Mouse (Mus musculus) gastrocnemius, postnatal 10 days (tissue): ENCODE results near the gene Prox2. TPM values are rescaled to one million over a fixed set of nuclear protein-coding genes. Genes with fewer than 3 reads are reported as not detected.
"Not testable (repeated sequence)": the region's sequence is repeated elsewhere in the genome, so short reads cannot be mapped to it uniquely, and the experiment has no call there.

Experiments used
- DNase-seq: peaks from one replicate; pipeline ENCODE4 v3.0.0; 2021; ENCODE audit warnings: mixed read lengths
- long read RNA-seq, 2 experiments: library from polyadenylated mRNA; stranded (forward); transcript quantifications; one replicate each; pipeline ENCODE4 v2.0.0; 2021
- total RNA-seq, 2 experiments: library from RNA; stranded (reverse); gene quantifications; 2 replicates each; pipeline ENCODE4 v1.2.3; 2021

Gene Prox2
- total RNA-seq: 1 to 10 TPM; 2.6 to 2.9 TPM
- long read RNA-seq, experiment 1, partial matches to known transcripts: 0 of 1 reads
- long read RNA-seq, experiment 1, other reads (novel, unspliced or antisense): 1 of 1 reads
- long read RNA-seq, experiment 2, partial matches to known transcripts: 1 of 3 reads
- long read RNA-seq, experiment 2, other reads (novel, unspliced or antisense): 2 of 3 reads

DNA sequence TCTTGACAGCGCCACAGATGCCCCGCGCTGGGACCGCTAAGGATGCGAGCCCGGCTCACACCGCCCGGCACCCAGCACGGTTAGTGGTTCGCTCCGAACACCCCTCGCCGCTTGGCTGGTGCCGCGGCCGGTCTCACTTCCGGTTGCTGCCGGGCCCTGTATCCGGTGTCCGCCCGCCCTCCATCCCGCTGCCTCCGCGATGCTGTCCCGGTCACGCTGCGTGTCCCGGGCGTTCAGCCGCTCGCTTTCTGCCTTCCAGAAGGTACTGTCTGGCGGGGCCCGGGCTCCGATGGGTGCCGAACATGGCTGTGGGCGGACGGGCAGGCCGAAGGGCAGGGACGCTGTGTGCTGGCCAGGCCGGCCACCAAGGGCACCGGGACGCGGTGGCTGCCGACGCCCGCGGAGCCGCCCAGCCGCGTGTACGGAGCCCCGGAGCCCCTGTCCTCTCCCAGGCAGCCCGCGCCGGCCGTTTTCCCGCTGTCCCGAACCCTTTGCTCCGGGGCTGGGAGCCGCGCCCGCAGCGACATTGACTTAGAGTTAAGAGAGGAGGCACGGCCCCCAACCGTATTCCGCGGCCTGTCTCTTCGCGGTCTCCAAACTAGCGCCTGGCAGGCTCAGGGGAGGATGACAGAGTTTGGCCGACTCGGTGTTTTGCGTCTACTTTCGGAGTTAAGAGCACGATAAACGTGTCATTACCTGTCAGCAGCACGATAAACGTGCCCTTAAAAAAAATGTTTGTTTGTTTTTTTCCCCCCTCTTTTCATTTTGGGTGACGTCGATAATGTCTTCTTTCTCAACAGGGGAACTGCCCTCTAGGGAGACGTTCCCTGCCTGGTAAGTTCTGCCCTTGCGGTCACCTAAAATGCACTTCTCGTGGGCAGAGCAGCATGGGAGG is at the start of gene Prox2, which contains the start of gene Dlst:
TSS of gene Prox2 (minus strand) at position 62 of the 895 bp plus-strand sequence.
TSS of gene Dlst (plus strand) at position 136 of the 895 bp plus-strand sequence.
- peak; percentile 89 for DNase-seq

DNA sequence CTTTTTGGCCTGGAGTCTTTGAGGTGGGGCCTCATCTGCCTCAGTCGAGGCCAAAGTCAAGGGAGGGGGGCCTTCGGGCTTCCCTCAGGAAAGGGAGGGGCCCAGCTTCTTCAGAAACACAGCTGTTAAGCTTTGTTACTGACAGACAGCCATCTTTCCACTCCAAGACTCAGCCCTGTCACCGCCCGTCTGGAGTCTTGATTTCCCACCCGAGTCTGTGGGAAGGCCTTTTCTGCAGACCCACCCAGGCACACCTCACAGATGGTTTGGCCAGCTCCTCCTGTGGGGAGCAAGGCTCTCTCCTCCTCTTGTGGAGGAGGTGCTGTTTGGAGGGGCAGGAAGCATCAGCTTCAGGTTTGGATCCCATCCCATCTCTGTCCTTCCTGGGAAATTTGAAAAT is 49.0 kb upstream of the Prox2 start:
- no peak for DNase-seq

DNA sequence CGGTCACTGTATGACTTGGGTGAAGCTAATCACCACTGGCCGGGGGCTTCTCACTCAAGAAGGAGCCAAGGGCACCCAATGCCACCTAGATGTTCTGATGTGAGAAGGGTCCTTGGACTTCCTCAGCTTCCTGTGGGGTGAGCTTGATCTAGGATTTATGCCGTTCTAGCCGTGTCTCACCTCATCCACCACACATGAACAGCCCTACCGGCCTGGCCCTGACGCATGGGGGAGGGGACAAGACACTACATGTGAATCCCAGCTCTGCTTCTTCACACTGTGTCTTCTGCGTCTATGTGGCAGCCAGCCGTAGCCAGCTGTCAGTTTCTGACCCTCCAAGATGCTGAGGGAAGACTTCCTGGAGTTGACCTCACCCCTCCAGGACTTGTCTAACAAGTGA is 48.2 kb upstream of the Prox2 start:
- DNase-seq: no peak

GRCm38 (mm10) chr12:85157797-85158460 is 47.4 kb upstream of the Prox2 start:
- no peak for DNase-seq

GRCm38 (mm10) chr12:85156324-85156723 is 45.8 kb upstream of the Prox2 start:
- DNase-seq: no peak

- no peak for DNase-seq
These were observed 42.5 kb upstream of the Prox2 start for GRCm38 (mm10) chr12:85153011-85153410.

- no peak for DNase-seq
These were observed 40.6 kb upstream of the Prox2 start, which contains the start of gene Rps6kl1 for GRCm38 (mm10) chr12:85151002-85151774. Gene Rps6kl1 (minus strand): TSS chr12:85151264.

- no peak for DNase-seq
These were observed 39.9 kb upstream of the Prox2 start for GRCm38 (mm10) chr12:85150321-85151001.

DNA sequence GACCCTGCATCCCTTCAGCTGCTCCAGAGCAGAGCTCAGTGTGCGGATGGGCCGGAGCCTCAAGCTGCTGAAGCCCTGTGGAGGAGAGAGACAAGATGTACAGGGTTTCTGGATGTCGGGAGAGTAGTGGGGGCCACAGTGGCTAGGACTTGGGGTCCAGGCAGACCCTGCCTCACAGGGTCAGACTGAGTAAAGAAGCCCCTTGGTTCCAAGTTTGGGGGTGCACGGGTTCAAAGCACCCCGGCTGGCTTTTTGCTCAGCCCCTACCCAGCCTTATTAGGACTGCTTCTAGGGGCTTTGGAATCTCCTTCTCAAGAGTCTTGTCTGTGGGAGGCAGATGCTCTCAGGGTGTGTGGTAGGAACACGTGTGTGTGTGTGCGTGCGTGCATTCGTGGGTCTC is 36.3 kb upstream of the Prox2 start:
- no peak for DNase-seq

DNA sequence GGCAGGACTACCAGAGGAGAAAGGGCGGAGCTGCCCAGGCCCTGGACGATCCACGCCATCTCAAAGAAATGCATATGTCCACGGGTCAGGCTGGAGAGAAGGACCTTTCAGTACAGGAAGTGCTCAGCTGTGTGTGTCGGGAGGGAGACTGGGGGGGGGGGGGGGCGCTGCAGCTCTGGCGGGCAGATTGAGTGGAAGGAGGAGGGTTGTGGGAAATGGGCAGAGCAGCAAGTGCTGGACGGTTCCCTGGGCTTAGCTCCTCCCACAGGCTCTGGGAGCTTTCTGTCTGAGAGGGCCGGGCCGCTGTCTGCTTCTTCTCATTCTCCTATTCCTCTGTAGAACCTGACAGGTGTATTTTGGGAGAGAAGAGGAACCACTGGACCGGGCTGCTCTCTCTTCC is 35.8 kb upstream of the Prox2 start:
- DNase-seq: no peak

- peak; percentile 71 for DNase-seq
These were observed 35.1 kb upstream of the Prox2 start for GRCm38 (mm10) chr12:85145630-85146029.

DNA sequence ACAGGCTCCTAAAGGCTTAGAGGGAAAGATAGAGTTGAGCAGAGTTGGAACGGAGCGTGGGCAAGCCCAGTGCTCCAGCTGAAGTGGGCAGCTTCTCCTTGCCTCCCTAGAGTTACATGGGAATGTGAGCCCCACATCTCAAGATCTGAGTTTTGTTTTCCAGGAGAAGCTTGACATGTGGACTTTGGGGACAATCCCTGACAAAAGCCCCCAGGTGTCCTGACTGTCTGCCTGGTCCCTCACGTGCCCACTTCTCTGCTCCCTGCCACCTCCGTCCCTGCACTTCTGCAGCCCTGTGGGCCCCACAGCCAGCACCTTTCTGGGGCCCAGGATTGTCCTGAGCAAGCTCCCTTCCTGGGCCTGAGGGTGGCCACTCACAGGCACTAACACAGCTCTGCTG is 34.3 kb upstream of the Prox2 start:
- DNase-seq: no peak

- DNase-seq: not testable (repeated sequence)
These were observed 33.7 kb upstream of the Prox2 start for GRCm38 (mm10) chr12:85144276-85144675.

- DNase-seq: peak; percentile 91
These were observed 32.2 kb upstream of the Prox2 start for GRCm38 (mm10) chr12:85142803-85143202.

DNA sequence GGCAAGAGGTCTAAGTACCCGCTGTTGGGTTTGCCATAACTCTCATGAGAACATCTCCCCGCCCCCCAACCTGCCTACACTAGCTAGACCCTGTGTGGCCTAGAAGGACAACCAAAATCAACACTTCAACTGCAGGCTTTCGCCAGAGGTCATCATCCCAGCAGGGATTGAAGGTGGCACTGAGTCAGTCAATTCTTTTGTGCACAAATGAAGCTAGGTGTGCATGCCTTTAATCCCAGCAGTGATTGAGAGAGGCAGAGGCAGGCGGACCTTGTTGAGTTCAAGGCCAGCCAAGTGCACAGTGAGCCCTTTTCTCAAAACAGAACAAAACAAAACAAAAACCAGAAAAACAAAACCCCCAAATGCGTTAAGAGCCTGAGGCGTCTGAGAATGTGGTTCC is 30.5 kb upstream of the Prox2 start:
- no peak for DNase-seq

- DNase-seq: no peak
These were observed 29.6 kb upstream of the Prox2 start for GRCm38 (mm10) chr12:85140036-85140701.

GRCm38 (mm10) chr12:85136627-85137026 is 26.1 kb upstream of the Prox2 start:
- no peak for DNase-seq

- peak; percentile 29 for DNase-seq
These were observed 25.2 kb upstream of the Prox2 start for GRCm38 (mm10) chr12:85135513-85136470.

- no peak for DNase-seq
These were observed 23.7 kb upstream of the Prox2 start for GRCm38 (mm10) chr12:85134043-85134794.
